Comparison of ENCODE assay signal across 8 mouse cellular contexts in genomic region chr3:63900021-63900571, GRCm38 (mm10). TPM values are rescaled to one million over a fixed set of nuclear protein-coding genes. Genes with fewer than 3 reads are reported as not detected.
DNase-seq lines count a peak whose midpoint lies in the region; ATAC-seq lines count a peak whose summit lies in the region.

No protein-coding gene starts in this region.

- H3K9ac ChIP-seq in heart, embryonic 14.5 days (ENCODE audit: low read length): 0 out of 2 replicates have a peak overlapping the region, but pooled peaks have one; percentile 3
- no peak overlapping the region for H3K9ac ChIP-seq in intestine, embryonic 14.5 days (ENCODE audit: low read length)

- H3K9me3 ChIP-seq in heart, embryonic 14.5 days (ENCODE audit: control insufficient read depth, low read length): no peaks in the 10 kb centered on the region
- no peaks in the 10 kb centered on the region for H3K9me3 ChIP-seq in intestine, embryonic 14.5 days (ENCODE audit: control insufficient read depth, low read length)
- no peaks in the 10 kb centered on the region for H3K9me3 ChIP-seq in midbrain, embryonic 10.5 days (replicated peaks)

- H3K4me1 ChIP-seq in heart, embryonic 14.5 days (ENCODE audit: control insufficient read depth in 2 of 2, insufficient read depth in 2 of 2, low read length in 2 of 2): peaks cover 0 to 12% of the 10 kb centered on the region in 2 experiments; a peak in 3 of 4 replicates
- H3K4me1 ChIP-seq in intestine, embryonic 14.5 days (replicated peaks; ENCODE audit: control insufficient read depth, insufficient read depth, low read length): peaks cover under 1% of the 10 kb centered on the region; the same call in 1 of the 2 replicates
- H3K4me1 ChIP-seq in midbrain, embryonic 10.5 days: peaks cover 72% of the 10 kb centered on the region

- H3K36me3 ChIP-seq in heart, embryonic 14.5 days (ENCODE audit: control insufficient read depth, insufficient read depth, low read length): no peaks in the 10 kb centered on the region
- no peaks in the 10 kb centered on the region for H3K36me3 ChIP-seq in intestine, embryonic 14.5 days (ENCODE audit: control insufficient read depth, insufficient read depth, low read length)
- no peaks in the 10 kb centered on the region for H3K36me3 ChIP-seq in midbrain, embryonic 10.5 days

- no peak for DNase-seq in heart, postnatal 14 days
- peak; percentile 86 for DNase-seq in embryo, embryonic 10 days (ENCODE audit: low spot score)
- DNase-seq in intestine, embryonic 14.5 days (ENCODE audit: low spot score): no peak
- peak; percentile 68 for DNase-seq in midbrain, embryonic 10.5 days (ENCODE audit: low spot score)
- DNase-seq in spleen, postnatal 4 days (ENCODE audit: low spot score in 2 of 2): no peak
- DNase-seq in gastrocnemius, adult 8-10 months (ENCODE audit: low spot score in 2 of 2): no peak
- DNase-seq in natural killer cell, adult 2 months (ENCODE audit: low spot score in 2 of 2): no peak

- intact Hi-C loops in heart, postnatal 14 days (cut with DNase I): no loop called here

- H3K27me3 ChIP-seq in heart, embryonic 14.5 days (ENCODE audit: control insufficient read depth, insufficient read depth, low read length): no peaks in the 10 kb centered on the region
- no peaks in the 10 kb centered on the region for H3K27me3 ChIP-seq in intestine, embryonic 14.5 days (replicated peaks; ENCODE audit: control insufficient read depth, insufficient read depth, low read length)
- H3K27me3 ChIP-seq in midbrain, embryonic 10.5 days (ENCODE audit: low read depth, poor library complexity, severe bottlenecking): peaks cover 7% of the 10 kb centered on the region

- ATAC-seq in heart, embryonic 14.5 days (ENCODE audit: insufficient number of reproducible peaks, insufficient read depth, low FRiP score, low read depth): no peak
- no peak for ATAC-seq in intestine, embryonic 14.5 days (replicated peaks; ENCODE audit: low FRiP score, low TSS enrichment, low read depth)

- 5% methylated on average over 12 of the region's 12 CpGs for whole genome bisulfite sequencing in heart, embryonic 14.5 days
- 6% methylated on average over 12 of the region's 12 CpGs for WGBS in intestine, embryonic 14.5 days
- 1% methylated on average over 12 of the region's 12 CpGs for WGBS in midbrain, embryonic 10.5 days

- peak overlapping the region; percentile 100 for H3K4me2 ChIP-seq in heart, embryonic 14.5 days (ENCODE audit: low read length)
- H3K4me2 ChIP-seq in intestine, embryonic 14.5 days (ENCODE audit: low read length): peak overlapping the region; percentile 98

- no peak overlapping the region for H3K27ac ChIP-seq in heart, embryonic 14.5 days (replicated peaks in 1 of 2; ENCODE audit: control insufficient read depth in 1 of 2, insufficient read depth in 1 of 2, low read depth in 2 of 2, low read length in 2 of 2)
- no peak overlapping the region for H3K27ac ChIP-seq in intestine, embryonic 14.5 days (ENCODE audit: low read depth)
- H3K27ac ChIP-seq in midbrain, embryonic 10.5 days (replicated peaks): peak overlapping the region; percentile 98

- peak overlapping the region; percentile 20 to 68 for H3K4me3 ChIP-seq in heart, embryonic 14.5 days (ENCODE audit: control insufficient read depth in 1 of 2, insufficient read depth in 1 of 2, low read depth in 1 of 2, low read length in 2 of 2)
- peak overlapping the region; percentile 66 for H3K4me3 ChIP-seq in intestine, embryonic 14.5 days (ENCODE audit: low read depth, low read length)
- H3K4me3 ChIP-seq in midbrain, embryonic 10.5 days: peak overlapping the region; percentile 92

RNA-seq across cellular contexts. Expression of gene Plch1, which starts 0.8 kb away (rescaled TPM):
- polyA plus RNA-seq in heart, embryonic 14.5 days (2014; fragmentation: Nextera tagmentation; extraction: Ambion mirVana): 0.31 and 0.82 TPM in 2 replicates
- total RNA-seq in heart, postnatal 14 days (2021): under 1 TPM; 0.20 to 0.43 TPM
- 10.4 and 10.5 TPM in 2 replicates for polyA plus RNA-seq in intestine, embryonic 14.5 days (2014; fragmentation: Nextera tagmentation; extraction: Ambion mirVana)
- 27.5 and 33.1 TPM in 2 replicates for polyA plus RNA-seq in midbrain, embryonic 10.5 days (2016; fragmentation: Nextera tagmentation; extraction: Ambion mirVana)
- under 1 TPM in 1 of 4 experiments, not detected in 3; 0.09 TPM for total RNA-seq in gastrocnemius, adult 8-10 months (2022)

RNA-seq across cellular contexts. Expression of gene E130311K13Rik, which starts 29.2 kb away (rescaled TPM):
- polyA plus RNA-seq in heart, embryonic 14.5 days (2014; fragmentation: Nextera tagmentation; extraction: Ambion mirVana): 5.3 and 5.8 TPM in 2 replicates
- total RNA-seq in heart, postnatal 14 days (2021): 1 to 10 TPM; 6.2 to 7.2 TPM
- polyA plus RNA-seq in intestine, embryonic 14.5 days (2014; fragmentation: Nextera tagmentation; extraction: Ambion mirVana): 5.1 and 5.3 TPM in 2 replicates
- 2.7 and 3.3 TPM in 2 replicates for polyA plus RNA-seq in midbrain, embryonic 10.5 days (2016; fragmentation: Nextera tagmentation; extraction: Ambion mirVana)
- total RNA-seq in gastrocnemius, adult 8-10 months (2022): 1 to 10 TPM; 5.4 to 8.8 (median 7.4) TPM

Comparison
In these comparisons a context has a peak if more than half of its experiments do, and no peak if none do; other contexts are left out.
1. DNase-seq: peak in embryo, embryonic 10 days (single experiment) and midbrain, embryonic 10.5 days (single experiment); none in heart, postnatal 14 days (0 of 2), intestine, embryonic 14.5 days (single experiment), spleen, postnatal 4 days (0 of 2), gastrocnemius, adult 8-10 months (0 of 2) and natural killer cell, adult 2 months (0 of 2).
2. Peak in every context shown above with its lines, with median percentiles within 50 percentile points of each other: H3K4me3 ChIP-seq.